Mouse (Mus musculus): ENCODE results near the gene Sapcd1. TPM values are rescaled to one million over a fixed set of nuclear protein-coding genes. Genes with fewer than 3 reads are reported as not detected.
"Not testable (repeated sequence)": the region's sequence is repeated elsewhere in the genome, so short reads cannot be mapped to it uniquely, and the experiment has no call there.

Sapcd1 gene
- polyA plus RNA-seq, 1 experiment, result 7.3 TPM

GRCm38 (mm10) chr17:35009586-35009985 is 18.2 kb downstream of the Sapcd1 start:
- Histone ChIP-seq H3K4me1 (ENCODE audit: control insufficient read depth, insufficient read depth, insufficient read length) (no peaks in the 10 kb centered on the region), H3K4me3 (ENCODE audit: extremely low read depth, insufficient read depth, insufficient read length) (no peak overlapping the region), H3K36me3 (ENCODE audit: control insufficient read depth, insufficient read depth, low read length) (peaks cover 69% of the 10 kb centered on the region), H3K27ac (ENCODE audit: insufficient read depth, low read length) (no peak overlapping the region), H3K27me3 (ENCODE audit: control insufficient read depth, insufficient read depth, low read length) (no peaks in the 10 kb centered on the region)
- WGBS, result 94% methylated on average over 7 of the region's 7 CpGs
- TF ChIP-seq POLR2A (IDR thresholded peaks at IDR 0.05; ENCODE audit: low read depth, low read length), result no peak
- no peak for TF ChIP-seq CTCF (IDR thresholded peaks at IDR 0.05; ENCODE audit: extremely low read depth, insufficient read depth, insufficient read length, insufficient replicate concordance)
- DNase-seq (ENCODE audit: low read depth in 1 of 2, low spot score in 2 of 2), result no peak

GRCm38 (mm10) chr17:35007387-35007991 is 20.3 kb downstream of the Sapcd1 start:
- Histone ChIP-seq H3K27me3 (ENCODE audit: control insufficient read depth, insufficient read depth, low read length) (no peaks in the 10 kb centered on the region), H3K4me3 (ENCODE audit: extremely low read depth, insufficient read depth, insufficient read length) (no peak overlapping the region), H3K36me3 (ENCODE audit: control insufficient read depth, insufficient read depth, low read length) (peaks cover 55% of the 10 kb centered on the region), H3K27ac (ENCODE audit: insufficient read depth, low read length) (no peak overlapping the region), H3K4me1 (ENCODE audit: control insufficient read depth, insufficient read depth, insufficient read length) (no peaks in the 10 kb centered on the region)
- TF ChIP-seq CTCF (IDR thresholded peaks at IDR 0.05; ENCODE audit: extremely low read depth, insufficient read depth, insufficient read length, insufficient replicate concordance) (no peak), POLR2A (IDR thresholded peaks at IDR 0.05; ENCODE audit: low read depth, low read length) (no peak)
- WGBS, result 90% methylated on average over 7 of the region's 7 CpGs
- no peak for DNase-seq (ENCODE audit: low read depth in 1 of 2, low spot score in 2 of 2)

GRCm38 (mm10) chr17:35005902-35006301 is 21.9 kb downstream of the Sapcd1 start:
- H3K36me3 ChIP-seq (ENCODE audit: control insufficient read depth, insufficient read depth, low read length), result peaks cover 39% of the 10 kb centered on the region
- WGBS, result 93% methylated on average over 4 of the region's 5 CpGs
- not testable (repeated sequence) for H3K27me3 ChIP-seq (ENCODE audit: control insufficient read depth, insufficient read depth, low read length); H3K4me3 ChIP-seq (ENCODE audit: extremely low read depth, insufficient read depth, insufficient read length); H3K27ac ChIP-seq (ENCODE audit: insufficient read depth, low read length); DNase-seq (ENCODE audit: low read depth in 1 of 2, low spot score in 2 of 2); H3K4me1 ChIP-seq (ENCODE audit: control insufficient read depth, insufficient read depth, insufficient read length)

GRCm38 (mm10) chr17:35005158-35005557 is 22.7 kb downstream of the Sapcd1 start:
- Histone ChIP-seq H3K27ac (ENCODE audit: insufficient read depth, low read length) (no peak overlapping the region), H3K4me1 (ENCODE audit: control insufficient read depth, insufficient read depth, insufficient read length) (no peaks in the 10 kb centered on the region), H3K4me3 (ENCODE audit: extremely low read depth, insufficient read depth, insufficient read length) (no peak overlapping the region), H3K27me3 (ENCODE audit: control insufficient read depth, insufficient read depth, low read length) (no peaks in the 10 kb centered on the region), H3K36me3 (ENCODE audit: control insufficient read depth, insufficient read depth, low read length) (peaks cover 32% of the 10 kb centered on the region)
- TF ChIP-seq POLR2A (IDR thresholded peaks at IDR 0.05; ENCODE audit: low read depth, low read length) (no peak), CTCF (IDR thresholded peaks at IDR 0.05; ENCODE audit: extremely low read depth, insufficient read depth, insufficient read length, insufficient replicate concordance) (no peak)
- WGBS, result 93% methylated on average over 10 of the region's 10 CpGs
- no peak for DNase-seq (ENCODE audit: low read depth in 1 of 2, low spot score in 2 of 2)

GRCm38 (mm10) chr17:35004075-35004717 is 23.6 kb downstream of the Sapcd1 start:
- no peaks in the 10 kb centered on the region for H3K4me1 ChIP-seq (ENCODE audit: control insufficient read depth, insufficient read depth, insufficient read length)
- no peak overlapping the region for H3K27ac ChIP-seq (ENCODE audit: insufficient read depth, low read length)
- H3K36me3 ChIP-seq (ENCODE audit: control insufficient read depth, insufficient read depth, low read length), result peaks cover 30% of the 10 kb centered on the region
- WGBS, result 96% methylated on average over 17 of the region's 17 CpGs
- no peak overlapping the region for H3K4me3 ChIP-seq (ENCODE audit: extremely low read depth, insufficient read depth, insufficient read length)
- DNase-seq (ENCODE audit: low read depth in 1 of 2, low spot score in 2 of 2), result no peak
- TF ChIP-seq CTCF (IDR thresholded peaks at IDR 0.05; ENCODE audit: extremely low read depth, insufficient read depth, insufficient read length, insufficient replicate concordance), result no peak
- no peak for TF ChIP-seq POLR2A (IDR thresholded peaks at IDR 0.05; ENCODE audit: low read depth, low read length)
- H3K27me3 ChIP-seq (ENCODE audit: control insufficient read depth, insufficient read depth, low read length), result no peaks in the 10 kb centered on the region

GRCm38 (mm10) chr17:35003022-35003838 is 24.6 kb downstream of the Sapcd1 start:
- WGBS, result 38% methylated on average over 9 of the region's 9 CpGs
- peak overlapping the region; percentile 100 for H3K27ac ChIP-seq (ENCODE audit: insufficient read depth, low read length)
- H3K4me3 ChIP-seq (ENCODE audit: extremely low read depth, insufficient read depth, insufficient read length), result peak overlapping the region; percentile 18
- no peaks in the 10 kb centered on the region for H3K27me3 ChIP-seq (ENCODE audit: control insufficient read depth, insufficient read depth, low read length)
- H3K4me1 ChIP-seq (ENCODE audit: control insufficient read depth, insufficient read depth, insufficient read length), result no peaks in the 10 kb centered on the region
- TF ChIP-seq CTCF (IDR thresholded peaks at IDR 0.05; ENCODE audit: extremely low read depth, insufficient read depth, insufficient read length, insufficient replicate concordance) (no peak), POLR2A (IDR thresholded peaks at IDR 0.05; ENCODE audit: low read depth, low read length) (no peak)
- DNase-seq (ENCODE audit: low read depth in 1 of 2, low spot score in 2 of 2), result no peak
- peaks cover 29% of the 10 kb centered on the region for H3K36me3 ChIP-seq (ENCODE audit: control insufficient read depth, insufficient read depth, low read length)
